Mouse (Mus musculus) layer of hippocampus, adult 2 months (tissue): Measurements from ENCODE around the gene Stam2. TPM values are rescaled to one million over a fixed set of nuclear protein-coding genes. Genes with fewer than 3 reads are reported as not detected.

ENCODE experiments used
- DNase-seq, 2 experiments: peaks; one replicate each; pipeline ENCODE4 v3.0.0; 2022; ENCODE audit warnings: low spot score in 2 of 2
- H3K27ac ChIP-seq: fragments of 200-600 bp; 2 replicates; pipeline ENCODE4 v1.8.1; 2022
- H3K4me3 ChIP-seq: fragments of 200-600 bp; 2 replicates; pipeline ENCODE4 v1.8.1; 2022; ENCODE audit warnings: mild to moderate bottlenecking
- CTCF ChIP-seq: fragments of 200-600 bp; conservative IDR thresholded peaks from 2 replicates; pipeline ENCODE4 v1.8.1; 2022; ENCODE audit warnings: antibody characterized with exemption, mild to moderate bottlenecking, moderate library complexity
- total RNA-seq, 2 experiments: library from RNA; stranded (reverse); gene quantifications; 2 replicates each; pipeline ENCODE4 v1.2.3; 2021

The Stam2 gene
- total RNA-seq, 2 experiments from 2014 or later = 24.1 to 26.0 TPM

- TF ChIP-seq CTCF = peak; percentile 56
- H3K27ac ChIP-seq = no peak overlapping the region
- H3K4me3 ChIP-seq = no peak overlapping the region
- no peak for DNase-seq
These were observed 31.3 kb downstream of the Stam2 start for GRCm38 (mm10) chr2:52710804-52711203.

GRCm38 (mm10) chr2:52709417-52709816 is 32.7 kb downstream of the Stam2 start:
- no peak for TF ChIP-seq CTCF
- DNase-seq = no peak
- Histone ChIP-seq H3K27ac (no peak overlapping the region), H3K4me3 (no peak overlapping the region)

GRCm38 (mm10) chr2:52701368-52702036 is 40.6 kb downstream of the Stam2 start:
- H3K4me3 ChIP-seq = no peak overlapping the region
- no peak overlapping the region for H3K27ac ChIP-seq
- DNase-seq = no peak
- no peak for TF ChIP-seq CTCF

GRCm38 (mm10) chr2:52700352-52700751 is 41.7 kb downstream of the Stam2 start:
- no peak for DNase-seq
- no peak overlapping the region for H3K4me3 ChIP-seq
- TF ChIP-seq CTCF = no peak
- H3K27ac ChIP-seq = no peak overlapping the region

GRCm38 (mm10) chr2:52694604-52695003 is 47.5 kb downstream of the Stam2 start:
- no peak for TF ChIP-seq CTCF
- H3K4me3 ChIP-seq = no peak overlapping the region
- DNase-seq = no peak
- H3K27ac ChIP-seq = no peak overlapping the region

- peak; percentile 58 for TF ChIP-seq CTCF
- DNase-seq = no peak
- no peak overlapping the region for H3K4me3 ChIP-seq
- no peak overlapping the region for H3K27ac ChIP-seq
These were observed 50.3 kb downstream of the Stam2 start for GRCm38 (mm10) chr2:52691745-52692144.

- Histone ChIP-seq H3K4me3 (no peak overlapping the region), H3K27ac (no peak overlapping the region)
- no peak for TF ChIP-seq CTCF
- DNase-seq = no peak
These were observed 55.5 kb downstream of the Stam2 start for GRCm38 (mm10) chr2:52686601-52687000.

- TF ChIP-seq CTCF = no peak
- no peak for DNase-seq
- no peak overlapping the region for H3K4me3 ChIP-seq
These were observed 64.5 kb downstream of the Stam2 start for GRCm38 (mm10) chr2:52677589-52677988.

GRCm38 (mm10) chr2:52676913-52677303 is 65.2 kb downstream of the Stam2 start:
- H3K27ac ChIP-seq = no peak overlapping the region
- no peak for DNase-seq
- no peak overlapping the region for H3K4me3 ChIP-seq
- no peak for TF ChIP-seq CTCF

More at GRCm38 (mm10) chr2:52677589-52677988, 64.5 kb downstream of the Stam2 start:
- no peak overlapping the region for H3K27ac ChIP-seq

GRCm38 (mm10) chr2:52676023-52676912 is 65.8 kb downstream of the Stam2 start, which contains the start of gene Cacnb4:
Gene Cacnb4, minus strand, starts transcription at chr2:52676831.
- Histone ChIP-seq H3K27ac (peak within 1 kb of the TSS; percentile 93), H3K4me3 (peak within 1 kb of the TSS; percentile 73)
- peak in 1 of 2 experiments; percentile 54 for DNase-seq
- TF ChIP-seq CTCF = no peak

GRCm38 (mm10) chr2:52675278-52675987 is 66.6 kb downstream of the Stam2 start:
- TF ChIP-seq CTCF = no peak
- Histone ChIP-seq H3K27ac (peak overlapping the region; percentile 93), H3K4me3 (peak overlapping the region; percentile 73)
- no peak for DNase-seq

- H3K4me3 ChIP-seq = peak overlapping the region; percentile 73
- no peak for DNase-seq
- H3K27ac ChIP-seq = no peak overlapping the region
- TF ChIP-seq CTCF = no peak
These were observed 67.2 kb downstream of the Stam2 start for GRCm38 (mm10) chr2:52674886-52675277.

GRCm38 (mm10) chr2:52673172-52673571 is 68.9 kb downstream of the Stam2 start:
- Histone ChIP-seq H3K27ac (no peak overlapping the region), H3K4me3 (no peak overlapping the region)
- no peak for DNase-seq
- TF ChIP-seq CTCF = no peak
